Mouse (Mus musculus) forebrain, embryonic 14.5 days (tissue): Measurements from ENCODE around the gene Nfatc4. TPM values are rescaled to one million over a fixed set of nuclear protein-coding genes. Genes with fewer than 3 reads are reported as not detected.

Experiments
- ATAC-seq: fragments of 200-750 bp; cut with Nextera tagmentation; 2 replicates; pipeline ENCODE4 v1.8.0; 2017; ENCODE audit warnings: mild to moderate bottlenecking, moderate library complexity
- DNase-seq: peaks from one replicate; pipeline ENCODE4 v3.0.0-alpha.2; 2015; ENCODE audit warnings: low spot score
- H3K27ac ChIP-seq: fragments of 300-500 bp; sonication (generic); 2 replicates; pipeline ENCODE4 v1.5.1; 2014; ENCODE audit warnings: low read depth, mild to moderate bottlenecking, control low read depth, low read length, moderate library complexity
- H3K27me3 ChIP-seq: fragments of 300-500 bp; sonication (generic); replicated peaks from 2 replicates; pipeline ENCODE4 v1.6.1; 2014; ENCODE audit warnings: low read length, control low read depth, mixed read lengths; ENCODE audit not compliant: control insufficient read depth, insufficient read depth
- H3K36me3 ChIP-seq: fragments of 300-500 bp; sonication (generic); 2 replicates; pipeline ENCODE4 v1.6.1; 2014; ENCODE audit warnings: low read length, control low read depth; ENCODE audit not compliant: control insufficient read depth, insufficient read depth
- H3K4me1 ChIP-seq: fragments of 300-500 bp; sonication (generic); 2 replicates; pipeline ENCODE4 v1.6.1; 2014; ENCODE audit warnings: antibody characterized with exemption, low read length, control low read depth; ENCODE audit not compliant: control insufficient read depth, insufficient read depth
- H3K4me2 ChIP-seq: fragments of 300-500 bp; sonication (generic); 2 replicates; pipeline ENCODE4 v1.6.1; 2014; ENCODE audit warnings: mild to moderate bottlenecking, control low read depth, low read length
- H3K4me3 ChIP-seq: fragments of 300-500 bp; sonication (generic); 2 replicates; pipeline ENCODE4 v1.5.1; 2014; ENCODE audit warnings: low read depth, low read length, control low read depth
- H3K9ac ChIP-seq: fragments of 300-500 bp; sonication (generic); 2 replicates; pipeline ENCODE4 v1.6.1; 2014; ENCODE audit warnings: mild to moderate bottlenecking, low read length, control low read depth, moderate library complexity
- H3K9me3 ChIP-seq: fragments of 300-500 bp; sonication (generic); replicated peaks from 2 replicates; pipeline ENCODE4 v1.6.1; 2016; ENCODE audit warnings: low read length, control low read depth, mixed read lengths; ENCODE audit not compliant: control insufficient read depth
- WGBS: fragments of 180-500 bp; shearing (Covaris S2); extraction: QIAGEN DNeasy Blood & Tissue Kit; methylation state at CpG from one replicate; pipeline ENCODE4 v1.1.7; 2014; 5-methylcytosine and 5-hydroxymethylcytosine counted together
- polyA plus RNA-seq: library from polyadenylated mRNA; unstranded; fragments of >200 nt; fragmentation: Nextera tagmentation; extraction: Ambion mirVana; gene quantifications from 2 replicates; pipeline ENCODE4 v1.2.1, GENCODE M21; 2014

Gene Nfatc4
- polyA plus RNA-seq, 1 experiment from 2014 or later: 8.3 TPM

DNA sequence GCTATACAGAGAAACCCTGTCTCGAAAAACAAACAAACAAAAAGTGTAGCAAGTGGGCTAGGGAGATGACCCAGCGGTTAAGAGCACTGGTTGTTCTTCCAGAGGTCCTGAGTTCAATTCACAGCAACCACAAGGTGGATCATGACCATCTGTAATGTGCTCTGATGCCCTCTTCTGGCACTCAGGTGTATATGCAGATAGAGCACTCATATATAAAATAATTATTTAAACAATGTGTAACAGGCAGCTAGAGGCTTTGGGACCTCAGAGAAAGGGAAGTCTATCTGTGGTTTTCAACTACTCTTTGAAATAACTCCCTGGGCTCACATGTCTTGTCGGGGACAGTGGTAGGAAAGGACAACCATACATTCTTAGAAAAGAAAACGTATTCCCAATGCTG, 15.8 kb downstream of the Nfatc4 start:
- no peaks in the 10 kb centered on the region for H3K4me1 ChIP-seq
- no peaks in the 10 kb centered on the region for H3K27me3 ChIP-seq
- DNase-seq: no peak
- no peaks in the 10 kb centered on the region for H3K36me3 ChIP-seq
- 88% methylated on average over 4 of the region's 4 CpGs for WGBS
- no peak overlapping the region for H3K9ac ChIP-seq
- no peak overlapping the region for H3K27ac ChIP-seq
- no peak overlapping the region for H3K4me3 ChIP-seq
- no peak overlapping the region for H3K4me2 ChIP-seq
- no peaks in the 10 kb centered on the region for H3K9me3 ChIP-seq
- ATAC-seq: no peak

DNA sequence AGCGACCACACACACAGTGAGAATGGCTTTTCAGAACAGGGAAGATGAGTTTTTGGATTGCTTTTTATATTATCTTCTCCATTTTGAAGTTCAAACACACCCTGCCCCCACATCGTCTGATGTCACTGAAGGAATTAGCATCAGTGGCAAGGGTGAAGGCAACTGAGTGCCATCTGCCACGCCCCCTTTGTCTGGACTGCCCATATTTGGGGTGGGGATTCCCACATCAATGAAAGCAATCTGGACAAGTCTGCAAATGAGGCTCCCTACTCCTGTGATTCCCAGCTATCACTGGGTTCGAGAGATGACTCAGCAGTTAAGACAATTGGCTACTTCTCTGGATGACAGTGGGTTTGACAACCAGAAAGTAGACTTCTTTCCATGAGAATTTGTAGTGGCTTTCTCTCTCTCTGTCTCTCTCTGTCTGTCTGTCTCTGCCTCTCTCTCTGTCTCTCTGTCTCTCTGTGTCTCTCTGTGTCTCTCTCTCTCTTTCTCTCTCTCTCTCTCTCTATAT, 18.0 kb downstream of the Nfatc4 start:
- Histone ChIP-seq H3K4me1 (no peaks in the 10 kb centered on the region), H3K36me3 (no peaks in the 10 kb centered on the region)
- 70% methylated on average over 4 of the region's 4 CpGs for WGBS

GRCm38 (mm10) chr14:55842794-55843193, 19.9 kb downstream of the Nfatc4 start:
- DNase-seq: no peak
- H3K4me2 ChIP-seq: no peak overlapping the region
- H3K27me3 ChIP-seq: no peaks in the 10 kb centered on the region
- no peaks in the 10 kb centered on the region for H3K4me1 ChIP-seq
- H3K9ac ChIP-seq: no peak overlapping the region
- no peaks in the 10 kb centered on the region for H3K9me3 ChIP-seq
- no peak for ATAC-seq
- WGBS: 81% methylated on average over 4 of the region's 4 CpGs
- no peak overlapping the region for H3K27ac ChIP-seq
- no peak overlapping the region for H3K4me3 ChIP-seq
- H3K36me3 ChIP-seq: no peaks in the 10 kb centered on the region

More for the DNA sequence above, 18.0 kb downstream of the Nfatc4 start:
- Histone ChIP-seq H3K27me3 (no peaks in the 10 kb centered on the region), H3K4me2 (no peak overlapping the region), H3K9me3 (no peaks in the 10 kb centered on the region), H3K27ac (no peak overlapping the region), H3K9ac (no peak overlapping the region), H3K4me3 (no peak overlapping the region)
- no peak for ATAC-seq
- DNase-seq: no peak

GRCm38 (mm10) chr14:55845506-55846294, 22.8 kb downstream of the Nfatc4 start:
- 87% methylated on average over 9 of the region's 9 CpGs for WGBS
- ATAC-seq: no peak

GRCm38 (mm10) chr14:55850885-55851284, 27.9 kb downstream of the Nfatc4 start:
- Histone ChIP-seq H3K9ac (no peak overlapping the region), H3K4me2 (no peak overlapping the region), H3K36me3 (no peaks in the 10 kb centered on the region), H3K4me3 (no peak overlapping the region), H3K27me3 (no peaks in the 10 kb centered on the region), H3K4me1 (peaks cover 21% of the 10 kb centered on the region), H3K27ac (no peak overlapping the region), H3K9me3 (no peaks in the 10 kb centered on the region)
- DNase-seq: no peak
- ATAC-seq: no peak
- 74% methylated on average over 6 of the region's 6 CpGs for WGBS

More at GRCm38 (mm10) chr14:55845506-55846294, 22.8 kb downstream of the Nfatc4 start:
- Histone ChIP-seq H3K27ac (no peak overlapping the region), H3K9ac (no peak overlapping the region), H3K27me3 (no peaks in the 10 kb centered on the region), H3K4me1 (no peaks in the 10 kb centered on the region), H3K36me3 (no peaks in the 10 kb centered on the region), H3K4me2 (no peak overlapping the region), H3K4me3 (no peak overlapping the region), H3K9me3 (no peaks in the 10 kb centered on the region)
- DNase-seq: no peak

DNA sequence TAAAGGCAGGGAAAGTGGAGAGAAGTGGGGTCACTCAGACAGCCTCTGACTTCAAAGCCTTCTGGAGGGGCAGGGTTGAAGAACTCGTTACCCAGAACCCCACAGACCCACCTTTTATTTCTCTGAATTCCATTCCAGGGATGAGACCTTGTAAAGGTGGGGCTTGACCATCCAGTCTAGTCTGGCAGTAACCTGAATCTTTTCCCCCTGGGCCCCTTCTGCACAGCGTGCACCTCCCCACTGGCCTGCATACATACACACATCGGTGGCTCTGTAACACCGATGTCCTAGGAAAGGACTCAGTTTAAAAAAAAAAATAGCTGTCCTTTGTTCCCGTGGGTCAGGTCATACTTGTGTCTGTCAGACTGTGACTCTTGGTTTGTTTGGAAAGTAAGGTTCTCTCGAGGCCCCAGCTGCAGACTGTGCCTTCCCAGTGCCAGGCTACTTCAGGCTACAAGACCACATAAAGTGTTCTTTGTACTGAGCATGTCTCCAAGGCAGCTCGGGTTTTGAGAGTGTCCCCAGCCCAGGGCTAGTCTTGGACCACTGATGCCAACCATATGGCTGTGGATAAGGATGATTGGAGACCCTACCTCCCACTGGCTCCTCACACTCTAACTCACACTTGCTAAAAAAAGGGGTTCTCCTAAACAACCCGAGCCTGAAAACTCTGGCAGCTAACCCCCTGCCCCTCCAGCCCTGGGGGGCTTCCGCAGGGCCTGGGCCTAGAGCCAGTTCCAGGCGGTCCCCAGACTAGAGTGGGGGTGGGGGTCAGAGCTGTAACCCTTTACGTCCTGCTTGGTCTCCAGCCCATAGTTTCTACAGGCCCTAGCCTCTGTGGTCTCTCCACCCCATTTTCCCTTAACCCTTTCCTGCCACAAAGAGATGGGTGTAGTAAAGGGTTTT, 30.0 kb downstream of the Nfatc4 start:
- Histone ChIP-seq H3K4me2 (peak overlapping the region; percentile 81), H3K4me3 (peak overlapping the region; percentile 61), H3K36me3 (no peaks in the 10 kb centered on the region), H3K27me3 (no peaks in the 10 kb centered on the region), H3K27ac (peak overlapping the region; percentile 85), H3K4me1 (peaks cover 36% of the 10 kb centered on the region), H3K9ac (peak overlapping the region; percentile 83; the same call in 1 of the 2 replicates), H3K9me3 (no peaks in the 10 kb centered on the region)
- 1% methylated on average over 11 of the region's 11 CpGs for WGBS
- peak; percentile 82 for DNase-seq
- ATAC-seq: peak; percentile 74

GRCm38 (mm10) chr14:55853621-55854285, 30.8 kb downstream of the Nfatc4 start, which contains the start of gene Nynrin:
TSS of gene Nynrin (plus strand) at chr14:55854010.
- peak within 1 kb of the TSS; percentile 83 for H3K9ac ChIP-seq
- no peaks in the 10 kb centered on the region for H3K27me3 ChIP-seq
- ATAC-seq (peak; percentile 83), DNase-seq (peak; percentile 82)
- H3K4me3 ChIP-seq: peak within 1 kb of the TSS; percentile 61
- H3K4me1 ChIP-seq: peaks cover 36% of the 10 kb centered on the region
- H3K4me2 ChIP-seq: peak within 1 kb of the TSS; percentile 81
- peak within 1 kb of the TSS; percentile 85 for H3K27ac ChIP-seq
- no peaks in the 10 kb centered on the region for H3K9me3 ChIP-seq
- H3K36me3 ChIP-seq: no peaks in the 10 kb centered on the region
- 2% methylated on average over 33 of the region's 33 CpGs for WGBS

DNA sequence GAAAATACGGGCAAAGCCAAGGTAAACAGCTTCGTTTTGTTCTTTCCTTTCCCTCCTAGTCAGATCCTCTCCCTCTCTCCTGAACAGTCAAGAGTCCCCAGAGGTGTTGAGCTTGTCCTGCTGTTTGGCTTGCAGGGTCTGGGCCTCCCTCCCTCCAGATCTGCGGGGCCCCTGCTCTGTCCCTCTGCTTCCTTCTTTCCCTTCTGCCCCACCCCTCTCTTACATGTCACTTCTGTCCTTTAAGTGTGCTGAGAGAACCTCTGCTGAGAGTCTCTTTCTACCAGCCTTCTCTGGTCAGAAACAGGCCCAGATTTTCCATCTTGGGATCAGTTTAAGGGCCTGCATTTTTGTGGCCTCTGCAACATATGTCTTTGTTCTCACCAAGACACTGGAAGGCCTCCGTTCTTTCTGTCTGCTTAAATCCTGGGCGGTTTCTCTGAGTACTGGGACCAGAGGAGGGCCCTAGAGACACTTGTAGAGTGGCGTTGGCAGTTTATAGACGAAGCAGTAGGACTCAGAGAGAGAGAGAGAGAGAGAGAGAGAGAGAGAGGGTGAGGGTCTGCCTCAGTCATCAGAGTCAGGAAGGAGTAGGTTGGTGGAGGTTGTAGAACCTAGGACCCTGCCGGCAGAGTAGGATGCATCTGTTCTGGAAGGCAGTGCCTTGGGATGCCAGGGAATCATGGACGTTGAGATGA, 31.6 kb downstream of the Nfatc4 start:
- peaks cover 36% of the 10 kb centered on the region for H3K4me1 ChIP-seq
- DNase-seq (peak; percentile 46), ATAC-seq (peak; percentile 33)
- peak overlapping the region; percentile 83 for H3K9ac ChIP-seq
- H3K4me2 ChIP-seq: peak overlapping the region; percentile 81
- 0% methylated on average over 9 of the region's 9 CpGs for WGBS
- H3K9me3 ChIP-seq: no peaks in the 10 kb centered on the region
- no peaks in the 10 kb centered on the region for H3K27me3 ChIP-seq
- peak overlapping the region; percentile 85 for H3K27ac ChIP-seq
- no peaks in the 10 kb centered on the region for H3K36me3 ChIP-seq
- H3K4me3 ChIP-seq: peak overlapping the region; percentile 61
